Mouse (Mus musculus): ENCODE measurements at regions not wholly inside any gene's neighbourhood (a gene's known extent, or its start where the extent isn't known, plus 50 kb on each side); places are given as distances from the start of the nearest gene placed in this dataset.

GRCm38 (mm10) chr3:136379741-136380398 lies 54.0 kb upstream of the Bank1 start:
- in situ Hi-C loops (cut with MboI; ENCODE audit: low sequenced_read_pairs in 2 of 2, unreplicated experiment in 2 of 2), result no loop called here
- TF ChIP-seq MAFK (IDR thresholded peaks at IDR 0.05; ENCODE audit: insufficient read depth, low read depth, low read length) (no peak), ZC3H11A (IDR thresholded peaks at IDR 0.05; ENCODE audit: borderline replicate concordance, low read depth, low read length) (no peak), CHD2 (IDR thresholded peaks at IDR 0.05; ENCODE audit: low read depth, low read length) (no peak), HCFC1 (IDR thresholded peaks at IDR 0.05; ENCODE audit: borderline replicate concordance, insufficient read depth, low read length) (no peak), ZNF384 (IDR thresholded peaks at IDR 0.05; ENCODE audit: low read depth, low read length) (no peak)
- Histone ChIP-seq H3K36me3 (ENCODE audit: control insufficient read depth, insufficient read depth, low read length, poor library complexity, severe bottlenecking) (no peaks in the 10 kb centered on the region), H3K27ac (ENCODE audit: insufficient read depth, low read depth, low read length, poor library complexity, severe bottlenecking) (no peak overlapping the region), H3K4me3 (ENCODE audit: insufficient read depth in 1 of 2, low read depth in 1 of 2, low read length in 2 of 2, poor library complexity in 1 of 2, severe bottlenecking in 1 of 2) (no peak overlapping the region), H3K9me3 (ENCODE audit: control insufficient read depth, insufficient read depth, low read depth, low read length) (no peaks in the 10 kb centered on the region), H3K4me1 (ENCODE audit: control insufficient read depth in 2 of 2, insufficient read depth in 2 of 2, low read length in 2 of 2, poor library complexity in 1 of 2) (no peaks in the 10 kb centered on the region), H3K9ac (ENCODE audit: insufficient read depth, low read depth, low read length, poor library complexity, severe bottlenecking) (no peak overlapping the region)
- DNase-seq (ENCODE audit: low read depth, low spot score), result no peak

- TF ChIP-seq ZNF384 (IDR thresholded peaks at IDR 0.05; ENCODE audit: low read depth, low read length) (no peak), MAFK (IDR thresholded peaks at IDR 0.05; ENCODE audit: insufficient read depth, low read depth, low read length) (peak; percentile 42)
- no peaks in the 10 kb centered on the region for H3K9me3 ChIP-seq (ENCODE audit: control insufficient read depth, insufficient read depth, low read depth, low read length)
- H3K4me1 ChIP-seq (ENCODE audit: control insufficient read depth in 2 of 2, insufficient read depth in 2 of 2, low read length in 2 of 2, poor library complexity in 1 of 2), result no peaks in the 10 kb centered on the region
- H3K9ac ChIP-seq (ENCODE audit: insufficient read depth, low read depth, low read length, poor library complexity, severe bottlenecking), result no peak overlapping the region
- H3K27ac ChIP-seq (ENCODE audit: insufficient read depth, low read depth, low read length, poor library complexity, severe bottlenecking), result no peak overlapping the region
- H3K36me3 ChIP-seq (ENCODE audit: control insufficient read depth, insufficient read depth, low read length, poor library complexity, severe bottlenecking), result no peaks in the 10 kb centered on the region
- in situ Hi-C loops (cut with MboI; ENCODE audit: low sequenced_read_pairs in 2 of 2, unreplicated experiment in 2 of 2), result no loop called here
- H3K4me3 ChIP-seq (ENCODE audit: insufficient read depth in 1 of 2, low read depth in 1 of 2, low read length in 2 of 2, poor library complexity in 1 of 2, severe bottlenecking in 1 of 2), result no peak overlapping the region
- DNase-seq (ENCODE audit: low read depth, low spot score), result peak; percentile 15
Observed at GRCm38 (mm10) chr3:136376893-136377292, 51.0 kb upstream of the Bank1 start.

Data from ES-E14 (cell line).